12 mouse cellular contexts compared by ENCODE assay signal in genomic region chr13:8839937-8840336, GRCm38 (mm10). TPM values are rescaled to one million over a fixed set of nuclear protein-coding genes. Genes with fewer than 3 reads are reported as not detected.
A peak's percentile ranks its signal among the peaks of the same experiment; 100 is the strongest.
DNase-seq lines count a peak whose midpoint lies in the region; ATAC-seq and TF ChIP-seq lines count a peak whose summit lies in the region.
"Had no signal": no experiment of that assay in that cellular context is flagged by ENCODE, and none has a peak within 500 bp of the region (broad histone marks: within the 10 kb centered on the region; RNA-seq: fewer than 3 reads in every experiment).

No protein-coding gene starts in this region.

- no peak overlapping the region for H3K4me3 ChIP-seq in left cerebral cortex, adult 2 months
- no peak overlapping the region for H3K4me3 ChIP-seq in stomach, embryonic 15.5 days (replicated peaks)
- no peak overlapping the region for H3K4me3 ChIP-seq in midbrain, embryonic 13.5 days (replicated peaks)

- intact Hi-C loops in left cerebral cortex, adult 2 months (cut with DNase I), result no loop called here
- intact Hi-C loops in left cerebral cortex, postnatal 36 days (cut with DNase I), result no loop called here
- intact Hi-C loops in heart, postnatal 14 days (cut with DNase I), result loop anchor here (5.0 kb wide), 2 partner anchors 32 to 42 kb away; partner anchors contain the start of gene Wdr37

- H3K9me3 ChIP-seq in stomach, embryonic 15.5 days, result no peaks in the 10 kb centered on the region
- H3K9me3 ChIP-seq in midbrain, embryonic 13.5 days, result no peaks in the 10 kb centered on the region

- no peak for TF ChIP-seq CTCF in left cerebral cortex, adult 2 months (IDR thresholded peaks at IDR 0.05)

- no peak overlapping the region for H3K4me2 ChIP-seq in stomach, embryonic 15.5 days
- no peak overlapping the region for H3K4me2 ChIP-seq in midbrain, embryonic 13.5 days (replicated peaks)

- WGBS in stomach, embryonic 15.5 days, result 72% methylated on average over 6 of the region's 6 CpGs
- 92% methylated on average over 6 of the region's 6 CpGs for WGBS in midbrain, embryonic 13.5 days

- peak overlapping the region; percentile 53 for H3K27ac ChIP-seq in left cerebral cortex, adult 2 months
- 0 out of 2 replicates have a peak overlapping the region, but pooled peaks have one; percentile 40 for H3K27ac ChIP-seq in stomach, embryonic 15.5 days
- no peak overlapping the region for H3K27ac ChIP-seq in midbrain, embryonic 13.5 days
- H3K27ac ChIP-seq: liver, embryonic 14.5 days had no signal

- no peak overlapping the region for H3K9ac ChIP-seq in stomach, embryonic 15.5 days
- no peak overlapping the region for H3K9ac ChIP-seq in midbrain, embryonic 13.5 days (replicated peaks)
- H3K9ac ChIP-seq: liver, embryonic 14.5 days had no signal

- no peaks in the 10 kb centered on the region for H3K27me3 ChIP-seq in stomach, embryonic 15.5 days (replicated peaks)
- H3K27me3 ChIP-seq in midbrain, embryonic 13.5 days, result no peaks in the 10 kb centered on the region
- H3K27me3 ChIP-seq: CH12.LX had no signal

- ATAC-seq in stomach, embryonic 15.5 days (ENCODE audit: insufficient read depth, low FRiP score, low read depth), result no peak; the same call in 1 of the 2 replicates
- no peak for ATAC-seq in midbrain, embryonic 13.5 days
- ATAC-seq in megakaryocyte, adult 5-6 weeks (ENCODE audit: poor library complexity, severe bottlenecking), result no peak
- ATAC-seq: activated CD4-positive, CD25-positive, alpha-beta regulatory T cell, adult 4 months had no signal

- H3K4me1 ChIP-seq in stomach, embryonic 15.5 days, result no peaks in the 10 kb centered on the region
- no peaks in the 10 kb centered on the region for H3K4me1 ChIP-seq in midbrain, embryonic 13.5 days (replicated peaks)

- no peak for DNase-seq in left cerebral cortex, adult 2 months (ENCODE audit: extremely low spot score in 1 of 2, low spot score in 2 of 2)
- no peak for DNase-seq in left cerebral cortex, postnatal 36 days (ENCODE audit: low spot score in 2 of 2)
- DNase-seq in heart, postnatal 14 days, result peak; percentile 28 to 31
- peak; percentile 54 to 63 for DNase-seq in kidney, postnatal 36 days
- no peak for DNase-seq in urinary bladder, adult 18-20 months (ENCODE audit: low spot score in 2 of 2)
- DNase-seq: cerebellum, postnatal 10 days had no signal

- H3K36me3 ChIP-seq in stomach, embryonic 15.5 days, result peaks cover 30% of the 10 kb centered on the region
- peaks cover 81% of the 10 kb centered on the region for H3K36me3 ChIP-seq in midbrain, embryonic 13.5 days

RNA-seq across cellular contexts. Expression of gene Wdr37, which starts 31.8 kb away (rescaled TPM):
- 100 to 1,000 TPM in 1 of 2 experiments, 10 to 100 TPM in 1; 98.0 to 106 TPM for total RNA-seq in left cerebral cortex, adult 2 months (2021)
- total RNA-seq in left cerebral cortex, postnatal 36 days (2021), result 100 to 1,000 TPM; 104 TPM
- total RNA-seq in heart, postnatal 14 days (2021), result 10 to 100 TPM; 33.1 to 39.1 TPM
- polyA plus RNA-seq in stomach, embryonic 15.5 days (2015; fragmentation: Nextera tagmentation; extraction: Ambion mirVana), result 16.6 and 18.2 TPM in 2 replicates
- polyA plus RNA-seq in midbrain, embryonic 13.5 days (2015; fragmentation: Nextera tagmentation; extraction: Ambion mirVana), result 56.6 and 58.0 TPM in 2 replicates
- total RNA-seq in megakaryocyte, adult 5-6 weeks (2015), result 40.7 and 43.1 TPM in 2 replicates
- total RNA-seq in megakaryocyte, adult 5-6 weeks (2017), result 37.2 and 53.1 TPM in 2 replicates

RNA-seq across cellular contexts. Expression of gene Idi1, which starts 45.4 kb away (rescaled TPM):
- 10 to 100 TPM; 32.6 to 35.1 TPM for total RNA-seq in left cerebral cortex, adult 2 months (2021)
- 10 to 100 TPM; 37.6 to 42.2 TPM for total RNA-seq in left cerebral cortex, postnatal 36 days (2021)
- 1 to 10 TPM; 5.7 to 6.5 TPM for total RNA-seq in heart, postnatal 14 days (2021)
- 105 and 106 TPM in 2 replicates for polyA plus RNA-seq in stomach, embryonic 15.5 days (2015; fragmentation: Nextera tagmentation; extraction: Ambion mirVana)
- 98.9 and 109 TPM in 2 replicates for polyA plus RNA-seq in midbrain, embryonic 13.5 days (2015; fragmentation: Nextera tagmentation; extraction: Ambion mirVana)
- total RNA-seq in megakaryocyte, adult 5-6 weeks (2015), result 26.1 and 30.5 TPM in 2 replicates
- 26.5 and 32.9 TPM in 2 replicates for total RNA-seq in megakaryocyte, adult 5-6 weeks (2017)

Comparison
In these comparisons a context has a peak if more than half of its experiments do, and no peak if none do; other contexts are left out.
1. DNase-seq: peak in heart, postnatal 14 days (2 of 2) and kidney, postnatal 36 days (2 of 2); none in left cerebral cortex, adult 2 months (0 of 2), left cerebral cortex, postnatal 36 days (0 of 2) and urinary bladder, adult 18-20 months (0 of 2).